Mouse (Mus musculus): Measurements from ENCODE around the gene Stxbp2. TPM values are rescaled to one million over a fixed set of nuclear protein-coding genes. Genes with fewer than 3 reads are reported as not detected.
"Not testable (repeated sequence)": the region's sequence is repeated elsewhere in the genome, so short reads cannot be mapped to it uniquely, and the experiment has no call there.

Gene Stxbp2
- polyA plus RNA-seq (2015; fragmentation: Nextera tagmentation; extraction: Ambion mirVana), result 121 and 144 TPM in 2 replicates

DNA sequence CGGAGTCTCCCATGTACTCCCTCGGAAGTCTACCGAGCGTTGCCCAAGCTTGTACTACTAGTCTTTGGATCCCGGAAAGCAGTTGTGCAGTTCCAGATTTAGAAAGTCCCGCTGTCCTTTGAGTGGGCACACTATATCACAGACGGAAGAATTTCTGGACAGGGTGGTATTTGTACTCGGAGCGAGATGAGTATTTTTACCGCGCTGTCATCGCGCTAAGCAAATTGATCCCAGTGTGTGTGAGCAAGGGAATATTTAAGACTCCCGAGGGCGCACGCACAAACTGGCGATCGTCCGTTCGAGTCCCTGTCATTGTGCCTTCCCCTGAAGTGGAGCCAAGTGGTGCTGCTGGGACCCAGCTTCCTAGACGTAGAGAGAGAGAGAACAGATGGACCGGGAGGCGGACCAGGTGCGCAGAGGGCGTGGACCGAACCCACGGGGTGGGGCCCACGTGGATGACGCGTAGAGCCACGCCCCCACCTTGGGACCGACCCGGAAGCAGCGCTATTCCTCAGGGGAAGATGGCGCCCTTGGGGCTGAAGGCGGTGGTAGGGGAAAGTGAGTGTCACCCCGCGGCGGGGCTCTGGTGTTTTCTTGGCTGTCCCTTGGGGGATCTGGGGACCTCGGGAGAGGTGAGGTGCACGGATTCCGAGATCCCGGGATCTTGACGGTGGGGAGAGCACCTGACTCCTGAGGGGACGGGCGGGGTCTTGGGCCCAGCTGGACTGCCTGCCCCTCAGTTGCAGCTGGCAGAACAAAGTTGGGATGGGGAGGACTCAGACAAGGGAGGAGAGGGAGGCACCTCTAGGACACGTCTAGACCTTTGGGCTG lies at the start of gene Stxbp2:
TSS of gene Stxbp2 (plus strand) at position 309 of the 831 bp plus-strand sequence.
- 6% methylated on average over 47 of the region's 47 CpGs for WGBS
- Histone ChIP-seq H3K4me1 (ENCODE audit: control insufficient read depth, insufficient read depth, low read length) (no peaks in the 10 kb centered on the region), H3K9me3 (replicated peaks; ENCODE audit: control insufficient read depth, low read length) (no peaks in the 10 kb centered on the region), H3K36me3 (ENCODE audit: control insufficient read depth, insufficient read depth, low read length) (0 out of 2 replicates have a peak, but pooled peaks cover 5% of the 10 kb centered on the region), H3K27ac (ENCODE audit: low read length) (0 out of 2 replicates have a peak within 1 kb of the TSS, but pooled peaks have one; percentile 16), H3K9ac (ENCODE audit: low read length) (peak within 1 kb of the TSS; percentile 81), H3K4me2 (ENCODE audit: low read depth, low read length) (peak within 1 kb of the TSS; percentile 84), H3K27me3 (ENCODE audit: control insufficient read depth, insufficient read depth, low read length) (no peaks in the 10 kb centered on the region), H3K4me3 (replicated peaks; ENCODE audit: low read length) (peak within 1 kb of the TSS; percentile 66)
- peak; percentile 93 for ATAC-seq (ENCODE audit: insufficient read depth, low FRiP score)

DNA sequence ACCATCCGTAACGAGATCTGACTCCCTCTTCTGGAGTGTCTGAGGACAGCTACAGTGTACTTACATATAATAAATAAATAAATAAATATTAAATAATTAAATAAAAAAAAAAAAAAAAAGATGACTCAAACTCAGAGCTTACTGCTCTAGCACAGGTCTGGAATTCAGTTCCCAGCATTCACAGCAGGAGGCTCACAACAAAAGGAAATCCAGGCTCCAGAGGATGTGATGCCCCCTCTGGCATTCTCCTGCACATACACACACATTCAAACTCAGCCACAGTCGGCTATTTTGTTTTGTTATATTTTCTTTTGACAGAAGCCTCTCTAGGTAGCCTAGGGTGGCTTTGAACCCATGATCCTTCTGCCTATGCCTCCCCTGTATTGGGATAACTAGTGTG lies 48.8 kb upstream of the Stxbp2 start:
- not testable (repeated sequence) for H3K27me3 ChIP-seq (ENCODE audit: control insufficient read depth, insufficient read depth, low read length); H3K4me2 ChIP-seq (ENCODE audit: low read depth, low read length); H3K9ac ChIP-seq (ENCODE audit: low read length); ATAC-seq (ENCODE audit: insufficient read depth, low FRiP score); H3K27ac ChIP-seq (ENCODE audit: low read length); H3K36me3 ChIP-seq (ENCODE audit: control insufficient read depth, insufficient read depth, low read length); H3K9me3 ChIP-seq (replicated peaks; ENCODE audit: control insufficient read depth, low read length); H3K4me1 ChIP-seq (ENCODE audit: control insufficient read depth, insufficient read depth, low read length); H3K4me3 ChIP-seq (replicated peaks; ENCODE audit: low read length)
- 81% methylated on average over 1 of the region's 3 CpGs for WGBS

DNA sequence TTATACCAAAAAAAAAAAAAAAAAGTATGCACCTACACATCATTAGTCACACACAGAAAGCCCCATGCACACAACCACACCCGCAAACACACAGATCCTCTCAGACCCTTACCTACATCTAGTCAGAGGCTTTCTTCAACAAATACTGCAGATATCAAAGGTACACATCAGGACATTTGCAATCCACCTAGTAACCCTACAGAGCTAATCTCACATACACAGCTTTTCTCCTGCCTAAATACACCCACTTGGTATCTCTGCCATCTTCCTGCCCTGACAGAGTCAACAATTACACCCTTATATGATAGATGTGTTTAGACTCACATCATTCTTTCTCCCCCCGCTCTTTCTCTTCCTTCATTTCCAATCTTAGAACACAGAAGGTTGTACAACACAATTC lies 44.3 kb upstream of the Stxbp2 start:
- no peaks in the 10 kb centered on the region for H3K9me3 ChIP-seq (replicated peaks; ENCODE audit: control insufficient read depth, low read length)
- no peaks in the 10 kb centered on the region for H3K36me3 ChIP-seq (ENCODE audit: control insufficient read depth, insufficient read depth, low read length)
- H3K9ac ChIP-seq (ENCODE audit: low read length), result no peak overlapping the region
- no peak overlapping the region for H3K4me3 ChIP-seq (replicated peaks; ENCODE audit: low read length)
- no peak overlapping the region for H3K4me2 ChIP-seq (ENCODE audit: low read depth, low read length)
- ATAC-seq (ENCODE audit: insufficient read depth, low FRiP score), result no peak
- 0 out of 2 replicates have a peak, but pooled peaks cover 3% of the 10 kb centered on the region for H3K4me1 ChIP-seq (ENCODE audit: control insufficient read depth, insufficient read depth, low read length)
- no peaks in the 10 kb centered on the region for H3K27me3 ChIP-seq (ENCODE audit: control insufficient read depth, insufficient read depth, low read length)
- WGBS, result 69% methylated on average over 2 of the region's 2 CpGs
- H3K27ac ChIP-seq (ENCODE audit: low read length), result no peak overlapping the region; the same call in 1 of the 2 replicates

DNA sequence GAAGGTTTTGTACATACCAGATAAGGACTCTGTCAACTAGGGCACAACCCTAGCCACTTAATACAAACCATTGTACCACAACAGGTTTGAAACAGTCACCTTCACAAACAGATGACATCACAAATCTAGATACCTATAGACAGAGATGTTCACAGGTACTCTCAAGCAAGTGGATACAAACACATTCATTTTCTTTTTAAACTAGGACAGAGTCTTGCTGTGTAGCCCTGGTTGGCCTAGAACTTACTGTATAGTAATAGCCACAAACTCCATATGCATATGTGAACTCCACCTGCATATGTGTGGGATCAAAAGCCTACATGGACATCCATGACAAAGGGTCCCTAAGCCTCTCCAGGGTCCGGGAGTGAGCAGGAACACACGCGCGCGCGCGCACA lies 43.8 kb upstream of the Stxbp2 start, which contains the start of gene Camsap3:
TSS of gene Camsap3 (plus strand) at position 301 of the 398 bp plus-strand sequence.
- no peaks in the 10 kb centered on the region for H3K36me3 ChIP-seq (ENCODE audit: control insufficient read depth, insufficient read depth, low read length)
- peak within 1 kb of the TSS; percentile 87 for H3K4me2 ChIP-seq (ENCODE audit: low read depth, low read length)
- H3K4me1 ChIP-seq (ENCODE audit: control insufficient read depth, insufficient read depth, low read length), result 0 out of 2 replicates have a peak, but pooled peaks cover 3% of the 10 kb centered on the region
- 10% methylated on average over 7 of the region's 7 CpGs for WGBS
- no peaks in the 10 kb centered on the region for H3K27me3 ChIP-seq (ENCODE audit: control insufficient read depth, insufficient read depth, low read length)
- ATAC-seq (ENCODE audit: insufficient read depth, low FRiP score), result no peak
- peak within 1 kb of the TSS; percentile 91 for H3K27ac ChIP-seq (ENCODE audit: low read length)
- peak within 1 kb of the TSS; percentile 75 for H3K4me3 ChIP-seq (replicated peaks; ENCODE audit: low read length)
- no peaks in the 10 kb centered on the region for H3K9me3 ChIP-seq (replicated peaks; ENCODE audit: control insufficient read depth, low read length)
- peak within 1 kb of the TSS; percentile 74 for H3K9ac ChIP-seq (ENCODE audit: low read length)

DNA sequence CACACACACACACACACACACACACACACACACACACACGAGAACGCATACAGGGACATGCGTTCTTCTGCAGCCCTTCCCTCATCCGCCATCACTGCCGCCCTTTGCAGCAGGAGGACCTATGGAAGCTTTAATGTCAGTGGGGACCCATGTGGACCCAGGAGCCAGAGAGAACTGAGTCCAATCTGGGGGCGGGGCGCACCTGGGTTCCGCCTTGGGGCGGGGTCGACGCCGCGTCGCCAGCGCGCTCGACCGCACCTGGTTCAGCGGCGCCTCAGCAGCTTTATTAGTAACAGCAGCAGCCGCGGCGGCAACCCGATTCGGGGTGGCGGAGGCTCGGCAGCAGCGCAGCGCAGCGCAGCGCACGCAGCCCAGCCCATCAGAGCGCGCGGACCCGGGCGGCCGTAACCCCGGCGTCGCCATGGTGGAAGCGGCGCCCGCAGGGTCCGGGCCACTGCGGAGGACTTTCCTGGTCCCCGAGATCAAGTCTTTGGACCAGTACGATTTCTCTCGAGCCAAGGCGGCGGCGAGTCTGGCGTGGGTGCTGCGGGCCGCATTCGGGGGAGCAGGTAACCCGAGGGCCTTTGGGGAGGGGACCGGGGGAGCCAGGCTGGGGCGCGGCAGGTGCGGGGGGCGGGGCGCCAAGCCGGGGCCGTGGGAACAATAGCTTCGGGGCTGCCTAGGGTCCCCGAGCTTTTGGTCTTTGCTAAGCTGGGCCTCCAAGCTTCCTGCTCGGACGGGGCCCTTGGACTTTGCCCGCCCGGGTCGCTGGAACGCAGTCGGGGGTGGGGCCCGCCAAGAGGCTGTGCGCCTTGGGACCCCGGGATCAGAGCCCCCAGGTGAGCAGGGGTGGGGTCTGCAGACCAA lies 43.1 kb upstream of the Stxbp2 start:
- H3K36me3 ChIP-seq (ENCODE audit: control insufficient read depth, insufficient read depth, low read length), result no peaks in the 10 kb centered on the region
- 0 out of 2 replicates have a peak, but pooled peaks cover 3% of the 10 kb centered on the region for H3K4me1 ChIP-seq (ENCODE audit: control insufficient read depth, insufficient read depth, low read length)
- H3K9me3 ChIP-seq (replicated peaks; ENCODE audit: control insufficient read depth, low read length), result no peaks in the 10 kb centered on the region
- peak overlapping the region; percentile 87 for H3K4me2 ChIP-seq (ENCODE audit: low read depth, low read length)
- ATAC-seq (ENCODE audit: insufficient read depth, low FRiP score), result peak; percentile 82
- H3K4me3 ChIP-seq (replicated peaks; ENCODE audit: low read length), result peak overlapping the region; percentile 75
- H3K27ac ChIP-seq (ENCODE audit: low read length), result peak overlapping the region; percentile 91
- WGBS, result under 1% methylated on average over 76 of the region's 77 CpGs
- H3K27me3 ChIP-seq (ENCODE audit: control insufficient read depth, insufficient read depth, low read length), result no peaks in the 10 kb centered on the region
- H3K9ac ChIP-seq (ENCODE audit: low read length), result peak overlapping the region; percentile 74

DNA sequence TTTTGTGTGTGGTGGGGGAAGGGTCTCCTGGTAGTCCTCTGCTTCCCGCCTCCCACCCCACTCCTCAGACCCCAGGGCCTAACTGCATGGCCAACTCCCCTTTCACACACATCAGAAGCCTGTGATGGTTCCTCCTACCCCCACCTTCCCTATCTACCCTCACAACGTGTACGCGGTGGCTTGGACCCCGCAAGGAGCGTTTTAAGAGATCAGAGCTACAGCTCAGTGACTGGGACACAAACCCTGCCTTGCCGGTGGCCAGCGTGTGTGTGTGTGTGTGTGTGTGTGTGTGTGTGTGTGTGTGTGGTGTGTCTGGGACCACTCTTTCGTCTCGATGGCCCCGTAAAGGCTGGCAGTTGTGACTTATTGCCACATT lies 42.5 kb upstream of the Stxbp2 start:
- peak overlapping the region; percentile 75 for H3K4me3 ChIP-seq (replicated peaks; ENCODE audit: low read length)
- H3K27ac ChIP-seq (ENCODE audit: low read length), result peak overlapping the region; percentile 91
- 5% methylated on average over 11 of the region's 11 CpGs for WGBS
- peak; percentile 24; the same call in 1 of the 2 replicates for ATAC-seq (ENCODE audit: insufficient read depth, low FRiP score)
- H3K27me3 ChIP-seq (ENCODE audit: control insufficient read depth, insufficient read depth, low read length), result no peaks in the 10 kb centered on the region
- H3K9ac ChIP-seq (ENCODE audit: low read length), result peak overlapping the region; percentile 74
- no peaks in the 10 kb centered on the region for H3K36me3 ChIP-seq (ENCODE audit: control insufficient read depth, insufficient read depth, low read length)
- peak overlapping the region; percentile 87 for H3K4me2 ChIP-seq (ENCODE audit: low read depth, low read length)
- no peaks in the 10 kb centered on the region for H3K9me3 ChIP-seq (replicated peaks; ENCODE audit: control insufficient read depth, low read length)
- 0 out of 2 replicates have a peak, but pooled peaks cover 3% of the 10 kb centered on the region for H3K4me1 ChIP-seq (ENCODE audit: control insufficient read depth, insufficient read depth, low read length)

DNA sequence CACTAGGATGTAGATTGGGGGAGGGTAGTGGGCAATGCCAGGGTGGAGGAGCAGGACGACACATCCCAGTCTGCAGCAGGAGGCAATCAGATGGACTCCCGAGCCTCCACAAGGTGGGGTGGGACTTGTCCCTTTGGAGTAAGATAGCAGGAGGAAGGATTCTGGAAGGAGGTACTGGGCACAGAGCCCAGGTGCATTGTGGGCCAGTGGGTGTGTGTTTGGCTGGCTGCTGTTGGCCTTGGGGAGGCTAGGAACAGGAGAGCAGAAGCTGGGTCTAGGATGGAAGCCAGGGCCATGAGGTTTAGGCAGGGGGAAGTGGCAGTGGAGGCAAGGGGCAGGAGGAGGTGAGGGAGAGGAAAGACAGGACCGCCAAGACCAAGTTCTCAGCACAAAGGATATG lies 37.3 kb upstream of the Stxbp2 start:
- Histone ChIP-seq H3K27ac (ENCODE audit: low read length) (no peak overlapping the region), H3K4me3 (replicated peaks; ENCODE audit: low read length) (no peak overlapping the region), H3K27me3 (ENCODE audit: control insufficient read depth, insufficient read depth, low read length) (no peaks in the 10 kb centered on the region), H3K9ac (ENCODE audit: low read length) (no peak overlapping the region), H3K36me3 (ENCODE audit: control insufficient read depth, insufficient read depth, low read length) (no peaks in the 10 kb centered on the region), H3K9me3 (replicated peaks; ENCODE audit: control insufficient read depth, low read length) (no peaks in the 10 kb centered on the region), H3K4me2 (ENCODE audit: low read depth, low read length) (no peak overlapping the region), H3K4me1 (ENCODE audit: control insufficient read depth, insufficient read depth, low read length) (no peaks in the 10 kb centered on the region)
- no peak for ATAC-seq (ENCODE audit: insufficient read depth, low FRiP score)
- 54% methylated on average over 3 of the region's 3 CpGs for WGBS

DNA sequence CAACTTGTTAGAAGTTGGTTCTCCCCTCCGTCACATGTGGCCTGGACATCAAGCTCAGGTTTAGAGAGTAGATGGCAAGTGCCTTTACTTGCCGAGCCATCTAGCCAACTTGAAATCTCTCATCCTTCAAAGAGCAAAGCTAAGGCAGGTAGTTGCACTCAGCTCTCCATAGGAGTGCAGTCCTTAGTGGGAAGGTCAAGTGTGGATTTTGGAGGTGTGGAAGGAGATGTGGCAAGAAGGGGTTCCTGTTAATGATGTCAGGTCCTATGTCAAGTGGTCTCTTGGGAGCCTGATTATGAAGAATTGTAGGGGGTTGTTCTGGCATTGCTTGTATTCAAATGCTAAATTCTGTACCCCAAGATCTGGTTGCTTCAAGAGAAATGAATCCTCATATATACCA lies 36.3 kb upstream of the Stxbp2 start:
- Histone ChIP-seq H3K9me3 (replicated peaks; ENCODE audit: control insufficient read depth, low read length) (no peaks in the 10 kb centered on the region), H3K27me3 (ENCODE audit: control insufficient read depth, insufficient read depth, low read length) (no peaks in the 10 kb centered on the region), H3K27ac (ENCODE audit: low read length) (no peak overlapping the region), H3K4me3 (replicated peaks; ENCODE audit: low read length) (no peak overlapping the region), H3K4me2 (ENCODE audit: low read depth, low read length) (no peak overlapping the region), H3K4me1 (ENCODE audit: control insufficient read depth, insufficient read depth, low read length) (no peaks in the 10 kb centered on the region), H3K9ac (ENCODE audit: low read length) (no peak overlapping the region), H3K36me3 (ENCODE audit: control insufficient read depth, insufficient read depth, low read length) (no peaks in the 10 kb centered on the region)
- WGBS, result 86% methylated on average over 2 of the region's 2 CpGs
- ATAC-seq (ENCODE audit: insufficient read depth, low FRiP score), result no peak

DNA sequence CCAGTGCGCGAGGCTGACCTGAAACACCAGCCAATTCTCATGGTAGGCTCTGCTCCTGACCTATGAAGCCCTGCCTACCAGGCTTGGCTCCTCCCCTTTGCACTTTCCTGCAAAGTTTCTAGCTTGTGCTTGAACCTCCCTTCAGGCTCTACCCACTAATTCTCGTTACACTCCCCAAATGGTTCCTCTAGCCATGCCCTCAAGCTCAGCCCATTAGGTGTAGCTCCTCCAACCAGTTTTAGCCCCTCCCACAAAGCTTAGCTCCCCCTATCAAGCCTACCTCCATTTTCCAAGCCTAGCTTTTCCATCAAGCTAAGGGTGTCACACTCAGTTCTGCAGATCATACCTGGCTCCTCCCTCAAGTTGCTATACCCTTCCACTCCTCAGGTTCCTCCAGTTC lies 32.7 kb upstream of the Stxbp2 start:
- Histone ChIP-seq H3K9me3 (replicated peaks; ENCODE audit: control insufficient read depth, low read length) (no peaks in the 10 kb centered on the region), H3K9ac (ENCODE audit: low read length) (no peak overlapping the region), H3K4me3 (replicated peaks; ENCODE audit: low read length) (no peak overlapping the region), H3K27me3 (ENCODE audit: control insufficient read depth, insufficient read depth, low read length) (no peaks in the 10 kb centered on the region), H3K4me2 (ENCODE audit: low read depth, low read length) (no peak overlapping the region), H3K4me1 (ENCODE audit: control insufficient read depth, insufficient read depth, low read length) (no peaks in the 10 kb centered on the region), H3K27ac (ENCODE audit: low read length) (no peak overlapping the region), H3K36me3 (ENCODE audit: control insufficient read depth, insufficient read depth, low read length) (no peaks in the 10 kb centered on the region)
- ATAC-seq (ENCODE audit: insufficient read depth, low FRiP score), result no peak
- 76% methylated on average over 3 of the region's 3 CpGs for WGBS

All from stomach, embryonic 16.5 days (tissue).